Mouse (Mus musculus): ENCODE data around the gene BC055324. TPM values are rescaled to one million over a fixed set of nuclear protein-coding genes. Genes with fewer than 3 reads are reported as not detected.

BC055324 gene
- polyA plus RNA-seq, 1 experiment = 12.6 TPM

DNA sequence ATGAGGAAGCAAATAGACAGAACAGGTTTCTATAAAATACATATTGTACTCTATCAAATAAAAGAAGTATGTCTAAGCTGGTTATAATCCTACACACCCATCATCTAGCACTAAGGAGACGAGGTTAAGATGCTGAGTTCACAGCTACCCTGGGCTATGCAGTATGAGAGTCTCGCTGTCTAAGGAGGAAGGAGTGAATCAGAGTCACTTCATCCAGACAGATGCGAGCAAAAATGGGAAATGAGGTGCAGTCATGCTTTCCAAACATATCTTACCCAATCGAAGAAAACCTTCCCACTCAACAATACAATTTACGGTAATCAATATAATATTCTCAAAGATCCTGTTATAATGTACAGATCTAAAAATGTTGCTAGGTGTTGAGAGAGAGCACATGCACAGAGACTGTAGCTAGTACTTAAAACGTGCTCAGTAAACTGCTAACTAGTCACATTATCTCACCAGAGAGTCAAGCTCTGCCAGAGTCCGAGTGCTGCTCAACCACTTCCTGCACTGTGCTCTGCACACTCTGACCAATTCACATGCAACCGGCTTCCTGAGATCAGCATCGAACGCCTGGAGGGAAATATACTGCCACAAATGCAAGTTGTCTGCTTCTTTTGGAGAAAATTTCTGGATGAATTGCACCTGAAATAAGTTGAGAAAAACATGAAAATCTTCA lies 30.4 kb downstream of the BC055324 start:
- TF ChIP-seq CTCF (IDR thresholded peaks at IDR 0.05; ENCODE audit: borderline replicate concordance, insufficient read depth, low read length) (no peak), POLR2A (IDR thresholded peaks at IDR 0.05; ENCODE audit: low read depth, low read length) (no peak)
- Histone ChIP-seq H3K27ac (ENCODE audit: insufficient read depth, low read length) (no peak overlapping the region), H3K4me3 (ENCODE audit: insufficient read depth, low read length) (no peak overlapping the region), H3K4me1 (ENCODE audit: control insufficient read depth, insufficient read depth, low read length) (no peaks in the 10 kb centered on the region)

DNA sequence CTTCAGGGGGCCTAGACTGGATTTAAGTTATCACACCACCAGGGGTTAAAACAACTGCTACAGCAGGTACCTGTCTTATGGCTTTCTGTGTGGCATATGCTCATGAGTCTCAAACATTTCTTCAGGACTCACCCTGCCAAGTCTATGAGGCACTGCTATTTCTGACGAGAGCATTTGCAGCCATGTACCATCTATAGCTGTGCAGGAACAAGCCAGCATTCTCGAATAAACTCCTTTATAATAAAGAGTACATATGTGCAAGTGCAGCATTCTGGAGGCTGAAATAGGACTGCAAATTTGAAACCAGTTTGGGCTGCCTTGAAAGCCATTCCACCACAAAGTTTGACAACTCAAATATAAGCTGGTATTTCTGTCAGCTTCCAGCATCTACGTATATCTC lies 36.6 kb downstream of the BC055324 start:
- Histone ChIP-seq H3K4me3 (ENCODE audit: insufficient read depth, low read length) (no peak overlapping the region), H3K4me1 (ENCODE audit: control insufficient read depth, insufficient read depth, low read length) (no peaks in the 10 kb centered on the region), H3K27ac (ENCODE audit: insufficient read depth, low read length) (no peak overlapping the region)
- TF ChIP-seq CTCF (IDR thresholded peaks at IDR 0.05; ENCODE audit: borderline replicate concordance, insufficient read depth, low read length) = no peak
- no peak for TF ChIP-seq POLR2A (IDR thresholded peaks at IDR 0.05; ENCODE audit: low read depth, low read length)

DNA sequence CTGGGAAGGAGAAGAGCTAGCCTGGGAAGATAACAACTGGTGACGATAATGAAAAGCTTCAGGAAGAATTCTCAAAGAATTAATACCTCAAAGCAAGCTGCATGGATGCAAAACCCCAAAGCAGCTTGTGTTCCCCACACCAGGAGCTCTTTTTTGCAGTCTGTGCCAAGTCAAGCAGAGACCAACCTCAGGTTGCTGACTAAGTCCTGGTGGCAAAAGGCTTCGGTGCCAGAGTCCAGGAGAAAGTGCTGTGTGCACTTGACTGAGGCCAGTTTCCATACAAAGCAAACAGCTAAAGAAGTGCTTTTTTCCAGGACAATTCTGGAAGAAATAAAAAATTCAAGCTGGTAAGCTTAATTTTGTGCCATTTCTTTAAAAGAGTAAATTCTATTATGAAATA lies 41.2 kb downstream of the BC055324 start:
- TF ChIP-seq CTCF (IDR thresholded peaks at IDR 0.05; ENCODE audit: borderline replicate concordance, insufficient read depth, low read length) (no peak), POLR2A (IDR thresholded peaks at IDR 0.05; ENCODE audit: low read depth, low read length) (no peak)

DNA sequence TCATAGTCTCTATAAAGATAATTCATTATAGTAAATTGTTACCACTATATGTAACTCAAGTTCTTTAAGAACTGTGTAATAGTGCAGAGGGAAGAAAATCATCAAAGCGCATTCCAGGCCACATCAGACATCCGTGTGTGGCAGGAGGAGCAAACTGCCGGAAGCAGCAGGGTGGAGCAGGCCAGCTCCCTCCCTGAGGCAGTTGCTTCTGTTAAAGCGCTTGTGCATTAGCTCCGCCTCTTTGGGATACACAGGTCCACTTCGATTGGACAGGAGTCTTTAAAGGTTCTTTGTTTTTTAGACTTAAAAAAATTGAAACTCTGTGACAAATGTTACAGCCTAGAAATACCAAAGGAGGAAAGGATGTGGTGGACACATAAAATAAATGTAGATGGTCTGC lies 52.5 kb downstream of the BC055324 start:
- no peak overlapping the region for H3K27ac ChIP-seq (ENCODE audit: insufficient read depth, low read length)
- H3K4me1 ChIP-seq (ENCODE audit: control insufficient read depth, insufficient read depth, low read length) = no peaks in the 10 kb centered on the region
- no peak overlapping the region for H3K4me3 ChIP-seq (ENCODE audit: insufficient read depth, low read length)
- TF ChIP-seq CTCF (IDR thresholded peaks at IDR 0.05; ENCODE audit: borderline replicate concordance, insufficient read depth, low read length) (no peak), POLR2A (IDR thresholded peaks at IDR 0.05; ENCODE audit: low read depth, low read length) (no peak)

More for the DNA sequence above, 41.2 kb downstream of the BC055324 start:
- H3K27ac ChIP-seq (ENCODE audit: insufficient read depth, low read length) = no peak overlapping the region
- no peaks in the 10 kb centered on the region for H3K4me1 ChIP-seq (ENCODE audit: control insufficient read depth, insufficient read depth, low read length)
- H3K4me3 ChIP-seq (ENCODE audit: insufficient read depth, low read length) = no peak overlapping the region

DNA sequence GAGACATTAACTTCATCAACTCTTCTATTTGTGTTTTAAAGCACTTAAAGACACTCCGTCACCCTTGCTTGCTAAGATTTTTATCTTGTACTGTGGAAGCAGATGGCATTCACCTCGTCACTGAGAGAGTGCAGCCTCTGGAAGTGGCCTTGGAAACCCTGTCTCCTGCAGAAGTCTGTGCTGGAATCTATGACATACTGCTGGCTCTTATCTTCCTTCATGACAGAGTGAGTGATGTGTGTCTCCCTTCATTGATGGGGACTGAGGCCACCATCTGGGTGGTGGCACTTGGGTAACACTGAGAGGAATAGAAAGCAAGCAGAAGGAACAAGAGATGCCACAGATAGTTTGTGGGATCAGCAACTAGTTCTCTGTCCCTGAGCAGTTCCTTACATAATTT lies 60.0 kb downstream of the BC055324 start:
- Histone ChIP-seq H3K27ac (ENCODE audit: insufficient read depth, low read length) (no peak overlapping the region), H3K4me3 (ENCODE audit: insufficient read depth, low read length) (no peak overlapping the region), H3K4me1 (ENCODE audit: control insufficient read depth, insufficient read depth, low read length) (0 out of 2 replicates have a peak, but pooled peaks cover 2% of the 10 kb centered on the region)
- no peak for TF ChIP-seq CTCF (IDR thresholded peaks at IDR 0.05; ENCODE audit: borderline replicate concordance, insufficient read depth, low read length)
- TF ChIP-seq POLR2A (IDR thresholded peaks at IDR 0.05; ENCODE audit: low read depth, low read length) = no peak

DNA sequence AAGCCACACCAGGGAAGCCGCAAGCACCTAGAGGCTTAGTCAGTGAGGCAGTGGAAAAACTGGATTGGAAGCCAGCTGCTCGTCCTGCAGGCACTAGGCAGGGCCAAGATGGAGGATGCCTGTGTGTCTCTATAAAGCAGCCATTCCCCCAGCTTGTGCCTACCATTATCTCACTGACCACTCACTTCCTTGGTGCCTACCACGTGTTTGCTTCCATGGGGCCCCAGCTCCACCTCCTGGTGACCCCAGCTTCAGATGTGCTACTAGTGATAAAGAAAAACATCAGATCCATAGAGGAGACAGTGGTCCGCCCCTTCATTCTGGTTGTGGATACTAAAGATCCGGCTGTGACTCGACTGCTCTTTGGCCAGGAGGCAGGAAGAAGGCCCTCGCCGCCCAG lies 62.8 kb downstream of the BC055324 start:
- no peak overlapping the region for H3K27ac ChIP-seq (ENCODE audit: insufficient read depth, low read length)
- TF ChIP-seq CTCF (IDR thresholded peaks at IDR 0.05; ENCODE audit: borderline replicate concordance, insufficient read depth, low read length) = no peak
- no peak for TF ChIP-seq POLR2A (IDR thresholded peaks at IDR 0.05; ENCODE audit: low read depth, low read length)
- no peak overlapping the region for H3K4me3 ChIP-seq (ENCODE audit: insufficient read depth, low read length)
- 0 out of 2 replicates have a peak, but pooled peaks cover 2% of the 10 kb centered on the region for H3K4me1 ChIP-seq (ENCODE audit: control insufficient read depth, insufficient read depth, low read length)

DNA sequence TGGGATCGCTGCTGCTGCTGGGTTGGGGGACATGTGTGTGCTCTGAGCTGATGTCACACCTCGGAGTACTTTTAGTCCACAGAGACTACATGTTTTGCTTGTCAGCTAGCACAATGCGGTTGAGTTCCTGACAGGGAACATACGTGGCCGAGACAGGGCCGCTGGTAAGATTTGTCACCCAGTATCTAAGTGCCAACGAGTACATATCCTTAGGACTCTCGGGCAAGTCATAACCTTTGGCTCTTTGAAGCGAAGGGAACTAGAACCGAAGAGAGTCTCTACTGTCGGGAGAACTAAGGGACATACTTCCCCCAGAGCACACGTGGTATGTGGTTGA lies 64.2 kb downstream of the BC055324 start:
- Histone ChIP-seq H3K4me3 (ENCODE audit: insufficient read depth, low read length) (peak overlapping the region; percentile 70), H3K27ac (ENCODE audit: insufficient read depth, low read length) (no peak overlapping the region), H3K4me1 (ENCODE audit: control insufficient read depth, insufficient read depth, low read length) (0 out of 2 replicates have a peak, but pooled peaks cover 2% of the 10 kb centered on the region)
- TF ChIP-seq CTCF (IDR thresholded peaks at IDR 0.05; ENCODE audit: borderline replicate concordance, insufficient read depth, low read length) (no peak), POLR2A (IDR thresholded peaks at IDR 0.05; ENCODE audit: low read depth, low read length) (no peak)

DNA sequence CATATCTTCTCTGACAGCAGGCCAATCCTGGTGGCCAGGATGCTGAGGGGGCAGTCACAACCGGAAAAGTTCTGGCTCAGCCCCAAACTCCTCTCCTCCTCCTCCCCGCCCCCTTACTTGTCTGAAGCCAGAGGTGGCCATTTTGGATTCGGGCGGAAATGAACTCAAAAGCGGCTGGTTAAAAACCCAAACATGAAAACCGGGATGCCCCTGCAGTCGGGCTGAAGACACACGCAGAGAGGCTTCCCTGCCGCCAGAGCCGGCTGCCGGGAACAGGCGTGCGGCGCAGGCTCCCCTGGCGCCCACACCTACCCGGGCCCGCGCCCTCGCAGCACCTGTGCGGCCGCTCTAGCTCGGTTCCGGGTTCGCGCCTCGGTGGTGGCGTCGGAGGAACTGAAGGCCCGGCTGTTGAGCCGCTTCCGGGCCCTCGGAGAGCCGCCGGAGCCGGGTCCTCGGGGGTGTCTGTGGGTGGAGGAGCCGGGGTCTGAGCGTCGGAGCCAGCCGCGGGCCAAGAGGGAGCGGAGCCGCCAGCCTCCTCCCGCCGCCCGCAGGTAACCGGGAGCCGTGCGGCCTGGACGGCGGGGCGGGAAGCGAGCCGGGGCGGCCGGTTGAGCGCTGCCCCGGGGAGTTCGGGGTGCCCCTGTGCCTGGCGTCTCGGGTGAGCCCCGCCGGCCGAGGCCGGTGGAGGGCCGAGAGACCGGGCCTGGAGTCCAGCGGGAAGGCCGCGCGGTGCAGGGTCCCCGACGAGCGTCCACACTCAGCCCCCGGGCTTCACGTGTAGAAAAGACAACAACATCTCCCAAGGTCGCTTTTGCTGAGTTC lies 64.7 kb downstream of the BC055324 start:
- Histone ChIP-seq H3K4me3 (ENCODE audit: insufficient read depth, low read length) (peak overlapping the region; percentile 70), H3K4me1 (ENCODE audit: control insufficient read depth, insufficient read depth, low read length) (0 out of 2 replicates have a peak, but pooled peaks cover 2% of the 10 kb centered on the region), H3K27ac (ENCODE audit: insufficient read depth, low read length) (no peak overlapping the region; the same call in 1 of the 2 replicates)
- TF ChIP-seq POLR2A (IDR thresholded peaks at IDR 0.05; ENCODE audit: low read depth, low read length) = 0 out of 2 replicates have a peak, but pooled peaks have one; percentile 34
- no peak for TF ChIP-seq CTCF (IDR thresholded peaks at IDR 0.05; ENCODE audit: borderline replicate concordance, insufficient read depth, low read length)

DNA sequence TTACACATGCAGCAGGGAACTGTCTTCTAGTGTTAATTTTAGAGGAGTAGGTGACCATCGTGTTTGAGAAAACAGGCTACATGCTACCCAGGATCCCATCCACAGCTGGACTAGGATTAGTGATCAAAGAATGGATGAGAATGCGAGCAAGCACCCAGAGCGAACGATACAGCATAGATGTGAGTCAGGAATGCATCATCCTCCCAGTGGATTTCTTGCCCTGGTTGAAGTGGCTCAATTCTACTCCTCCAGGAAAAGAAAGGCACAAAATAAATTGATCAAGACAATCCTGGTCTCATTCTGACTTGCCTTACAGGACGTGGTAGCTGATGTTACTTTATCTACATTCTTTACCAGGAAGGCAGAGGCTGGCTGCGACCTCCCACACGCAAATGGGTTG lies 65.8 kb downstream of the BC055324 start, which contains the start of gene Scyl3:
Gene Scyl3 (plus strand): TSS at position 255 of the 400 bp plus-strand sequence.
- TF ChIP-seq POLR2A (IDR thresholded peaks at IDR 0.05; ENCODE audit: low read depth, low read length) (no peak), CTCF (IDR thresholded peaks at IDR 0.05; ENCODE audit: borderline replicate concordance, insufficient read depth, low read length) (no peak)
- H3K4me1 ChIP-seq (ENCODE audit: control insufficient read depth, insufficient read depth, low read length) = 0 out of 2 replicates have a peak, but pooled peaks cover 2% of the 10 kb centered on the region
- peak within 1 kb of the TSS; percentile 70 for H3K4me3 ChIP-seq (ENCODE audit: insufficient read depth, low read length)
- H3K27ac ChIP-seq (ENCODE audit: insufficient read depth, low read length) = no peak within 1 kb of the TSS; the same call in 1 of the 2 replicates

DNA sequence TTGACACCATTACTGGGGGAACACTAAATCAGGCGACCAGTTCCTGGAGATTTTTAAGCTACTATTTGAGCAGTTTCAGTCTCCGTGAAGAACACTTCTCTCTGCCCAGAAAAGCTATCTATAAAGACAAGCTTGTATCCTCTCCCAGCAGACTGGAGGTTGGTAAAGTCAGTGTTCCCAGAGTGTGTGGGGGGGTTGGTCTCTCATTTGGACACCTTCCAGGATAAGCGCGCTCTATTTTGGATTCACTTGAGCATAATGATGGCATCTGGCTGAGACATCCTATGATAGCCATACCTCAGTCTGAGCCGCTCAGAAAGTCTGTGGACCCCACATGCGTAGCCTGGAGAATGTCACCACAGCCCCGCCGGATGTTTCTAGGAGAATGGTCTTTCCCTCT lies 70.5 kb downstream of the BC055324 start:
- Histone ChIP-seq H3K4me3 (ENCODE audit: insufficient read depth, low read length) (no peak overlapping the region), H3K27ac (ENCODE audit: insufficient read depth, low read length) (no peak overlapping the region)
- no peak for TF ChIP-seq CTCF (IDR thresholded peaks at IDR 0.05; ENCODE audit: borderline replicate concordance, insufficient read depth, low read length)
- TF ChIP-seq POLR2A (IDR thresholded peaks at IDR 0.05; ENCODE audit: low read depth, low read length) = no peak

More for the DNA sequence above, 70.5 kb downstream of the BC055324 start:
- H3K4me1 ChIP-seq (ENCODE audit: control insufficient read depth, insufficient read depth, low read length) = no peaks in the 10 kb centered on the region

All from embryonic fibroblast, embryonic 13.5 days (primary cell).